Mouse (Mus musculus): ENCODE measurements around the gene Ppid. TPM values are rescaled to one million over a fixed set of nuclear protein-coding genes. Genes with fewer than 3 reads are reported as not detected.

Ppid gene
- total and polyA plus RNA-seq, 2 experiments from 2014 or later: 90.5 to 135 TPM

GRCm38 (mm10) chr3:79555061-79555460 lies 36.1 kb upstream of the Ppid start:
- H3K27ac ChIP-seq (ENCODE audit: low read depth, low read length): no peak overlapping the region
- ATAC-seq (no peak), DNase-seq (no peak)
- no peaks in the 10 kb centered on the region for H3K36me3 ChIP-seq (ENCODE audit: insufficient read depth)
- no peaks in the 10 kb centered on the region for H3K27me3 ChIP-seq (ENCODE audit: insufficient read depth, low read length)
- H3K4me3 ChIP-seq (ENCODE audit: low read depth, low read length): no peak overlapping the region
- H3K4me1 ChIP-seq (ENCODE audit: insufficient read depth): no peaks in the 10 kb centered on the region; the same call in 1 of the 2 replicates
- WGBS: 69% methylated on average over 6 of the region's 6 CpGs
- TF ChIP-seq CTCF (IDR thresholded peaks at IDR 0.05; ENCODE audit: low read depth): no peak
- no peaks in the 10 kb centered on the region for H3K9me3 ChIP-seq (ENCODE audit: low read length)
- H3K9ac ChIP-seq: no peak overlapping the region
- H3K4me2 ChIP-seq (ENCODE audit: low read depth): no peak overlapping the region

- no peak overlapping the region for H3K27ac ChIP-seq (ENCODE audit: low read depth, low read length)
- no peak overlapping the region for H3K4me3 ChIP-seq (ENCODE audit: low read depth, low read length)
- 66% methylated on average over 9 of the region's 9 CpGs for WGBS
- peak; percentile 76 for ATAC-seq
- H3K27me3 ChIP-seq (ENCODE audit: insufficient read depth, low read length): no peaks in the 10 kb centered on the region
- no peaks in the 10 kb centered on the region for H3K36me3 ChIP-seq (ENCODE audit: insufficient read depth)
- no peaks in the 10 kb centered on the region for H3K4me1 ChIP-seq (ENCODE audit: insufficient read depth)
- no peak for TF ChIP-seq CTCF (IDR thresholded peaks at IDR 0.05; ENCODE audit: low read depth)
- no peaks in the 10 kb centered on the region for H3K9me3 ChIP-seq (ENCODE audit: low read length)
- peak; percentile 30 for DNase-seq
- no peak overlapping the region for H3K9ac ChIP-seq
- no peak overlapping the region for H3K4me2 ChIP-seq (ENCODE audit: low read depth)
Observed at GRCm38 (mm10) chr3:79559021-79559772, 31.9 kb upstream of the Ppid start.

DNA sequence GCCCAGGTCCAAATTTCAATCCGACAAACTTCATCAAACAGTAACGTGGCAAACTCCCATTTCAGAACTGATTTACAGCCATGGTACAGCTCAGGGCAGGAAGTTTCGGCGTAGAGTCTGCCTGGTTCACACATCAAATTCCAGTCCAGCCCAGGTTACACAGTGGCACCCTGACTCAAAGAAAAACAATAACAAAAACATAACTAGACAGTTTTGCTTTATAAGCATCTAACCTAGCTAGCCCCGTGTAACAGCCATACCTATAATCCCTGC lies 31.4 kb upstream of the Ppid start:
- Histone ChIP-seq H3K9me3 (ENCODE audit: low read length) (no peaks in the 10 kb centered on the region), H3K4me2 (ENCODE audit: low read depth) (no peak overlapping the region), H3K27me3 (ENCODE audit: insufficient read depth, low read length) (no peaks in the 10 kb centered on the region), H3K36me3 (ENCODE audit: insufficient read depth) (no peaks in the 10 kb centered on the region), H3K9ac (no peak overlapping the region), H3K4me3 (ENCODE audit: low read depth, low read length) (no peak overlapping the region), H3K27ac (ENCODE audit: low read depth, low read length) (no peak overlapping the region), H3K4me1 (ENCODE audit: insufficient read depth) (no peaks in the 10 kb centered on the region)
- WGBS: 83% methylated on average over 5 of the region's 5 CpGs
- DNase-seq: no peak
- no peak for ATAC-seq
- TF ChIP-seq CTCF (IDR thresholded peaks at IDR 0.05; ENCODE audit: low read depth): no peak

GRCm38 (mm10) chr3:79560555-79560954 lies 30.6 kb upstream of the Ppid start:
- ATAC-seq: no peak
- 98% methylated on average over 6 of the region's 6 CpGs for WGBS

DNA sequence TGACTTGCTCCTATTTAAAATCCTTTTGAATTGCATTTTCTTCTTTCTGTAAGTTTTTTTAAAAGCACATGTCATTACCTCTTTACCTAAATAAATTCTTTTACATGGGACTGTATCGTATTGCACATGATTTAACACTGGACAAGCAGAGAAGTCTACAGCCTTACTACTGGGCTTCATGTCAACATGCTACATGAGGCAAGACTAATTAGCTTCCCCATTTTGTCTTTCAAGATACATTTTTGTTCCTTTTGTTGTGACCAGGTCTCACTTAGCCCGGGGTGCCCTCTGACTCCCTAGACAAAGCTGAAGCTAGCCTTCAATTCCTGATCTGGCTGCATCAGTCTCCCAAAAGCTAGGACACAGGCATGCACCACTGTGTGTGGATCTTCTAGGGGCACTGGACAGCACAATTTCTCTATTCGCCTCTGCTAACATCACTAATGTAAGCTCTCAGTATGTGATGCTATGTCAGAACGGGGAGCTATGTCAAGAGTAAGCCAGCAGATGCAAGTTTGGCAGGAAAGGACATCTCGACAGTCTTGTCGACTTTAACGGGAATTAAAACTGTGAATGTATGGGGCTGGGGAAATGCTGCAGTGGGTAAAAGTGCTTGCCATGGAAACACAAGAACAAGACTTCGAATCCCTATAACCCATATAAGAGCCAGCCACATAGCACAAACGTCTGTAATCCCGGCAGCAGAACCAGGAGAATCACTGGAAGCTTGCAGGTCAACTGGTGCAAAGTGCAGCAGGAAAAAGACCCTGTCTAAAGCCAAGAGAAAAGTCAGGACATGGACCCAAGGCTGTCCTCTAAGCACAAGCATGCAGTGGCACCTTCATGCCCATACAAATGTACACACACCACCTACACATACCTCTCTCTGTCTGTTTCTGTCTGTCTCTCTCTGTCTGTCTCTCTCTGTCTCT lies 29.1 kb upstream of the Ppid start:
- no peak overlapping the region for H3K4me3 ChIP-seq (ENCODE audit: low read depth, low read length)
- H3K27me3 ChIP-seq (ENCODE audit: insufficient read depth, low read length): no peaks in the 10 kb centered on the region
- no peaks in the 10 kb centered on the region; the same call in 1 of the 2 replicates for H3K4me1 ChIP-seq (ENCODE audit: insufficient read depth)
- no peak overlapping the region for H3K9ac ChIP-seq
- DNase-seq (no peak), ATAC-seq (0 out of 2 replicates have a peak, but pooled peaks have one; percentile 12)
- no peak for TF ChIP-seq CTCF (IDR thresholded peaks at IDR 0.05; ENCODE audit: low read depth)
- no peaks in the 10 kb centered on the region for H3K9me3 ChIP-seq (ENCODE audit: low read length)
- no peak overlapping the region for H3K27ac ChIP-seq (ENCODE audit: low read depth, low read length)
- no peak overlapping the region for H3K4me2 ChIP-seq (ENCODE audit: low read depth)
- H3K36me3 ChIP-seq (ENCODE audit: insufficient read depth): no peaks in the 10 kb centered on the region
- 55% methylated on average over 10 of the region's 10 CpGs for WGBS

More at GRCm38 (mm10) chr3:79560555-79560954, 30.6 kb upstream of the Ppid start:
- no peak for DNase-seq
- no peak for TF ChIP-seq CTCF (IDR thresholded peaks at IDR 0.05; ENCODE audit: low read depth)
- H3K9me3 ChIP-seq (ENCODE audit: low read length): no peaks in the 10 kb centered on the region
- H3K27ac ChIP-seq (ENCODE audit: low read depth, low read length): no peak overlapping the region
- H3K4me2 ChIP-seq (ENCODE audit: low read depth): no peak overlapping the region
- H3K9ac ChIP-seq: no peak overlapping the region
- H3K4me3 ChIP-seq (ENCODE audit: low read depth, low read length): no peak overlapping the region
- H3K4me1 ChIP-seq (ENCODE audit: insufficient read depth): no peaks in the 10 kb centered on the region; the same call in 1 of the 2 replicates
- no peaks in the 10 kb centered on the region for H3K27me3 ChIP-seq (ENCODE audit: insufficient read depth, low read length)
- no peaks in the 10 kb centered on the region for H3K36me3 ChIP-seq (ENCODE audit: insufficient read depth)

GRCm38 (mm10) chr3:79563511-79563910 lies 27.6 kb upstream of the Ppid start:
- H3K4me2 ChIP-seq (ENCODE audit: low read depth): no peak overlapping the region
- no peak for ATAC-seq
- H3K27me3 ChIP-seq (ENCODE audit: insufficient read depth, low read length): no peaks in the 10 kb centered on the region
- H3K9ac ChIP-seq: no peak overlapping the region
- 72% methylated on average over 2 of the region's 2 CpGs for WGBS
- no peaks in the 10 kb centered on the region for H3K36me3 ChIP-seq (ENCODE audit: insufficient read depth)
- TF ChIP-seq CTCF (IDR thresholded peaks at IDR 0.05; ENCODE audit: low read depth): no peak
- no peak overlapping the region for H3K27ac ChIP-seq (ENCODE audit: low read depth, low read length)
- no peak for DNase-seq
- no peak overlapping the region for H3K4me3 ChIP-seq (ENCODE audit: low read depth, low read length)
- H3K9me3 ChIP-seq (ENCODE audit: low read length): no peaks in the 10 kb centered on the region
- H3K4me1 ChIP-seq (ENCODE audit: insufficient read depth): no peaks in the 10 kb centered on the region; the same call in 1 of the 2 replicates
